Mouse (Mus musculus): Measurements from ENCODE around the gene Hsf2bp. TPM values are rescaled to one million over a fixed set of nuclear protein-coding genes. Genes with fewer than 3 reads are reported as not detected.
"Not testable (repeated sequence)": the region's sequence is repeated elsewhere in the genome, so short reads cannot be mapped to it uniquely, and the experiment has no call there.

Gene Hsf2bp
- not detected in 2 replicates for polyA plus RNA-seq (2012; ENCODE audit: insufficient read depth, low replicate concordance)

GRCm38 (mm10) chr17:32035609-32036508 lies at the start of gene Hsf2bp, which contains the start of gene Rrp1b:
Gene Hsf2bp, minus strand, starts transcription at chr17:32036349.
Gene Rrp1b, plus strand, starts transcription at chr17:32036100.
- H3K36me3 ChIP-seq (replicated peaks; ENCODE audit: low read length), result peaks cover 6% of the 10 kb centered on the region
- TF ChIP-seq FLI1 (IDR thresholded peaks at IDR 0.05; ENCODE audit: low read length) (no peak), GATA1 (IDR thresholded peaks at IDR 0.05; ENCODE audit: borderline replicate concordance, low read length) (no peak)

GRCm38 (mm10) chr17:32083351-32083750 lies 47.2 kb upstream of the Hsf2bp start:
- peaks cover 9% of the 10 kb centered on the region for H3K27me3 ChIP-seq (replicated peaks)
- H3K9me3 ChIP-seq, result no peaks in the 10 kb centered on the region
- H3K36me3 ChIP-seq (replicated peaks; ENCODE audit: low read length), result peaks cover 6% of the 10 kb centered on the region
- H3K4me1 ChIP-seq, result peaks cover 61% of the 10 kb centered on the region
- no peak for TF ChIP-seq GATA1 (IDR thresholded peaks at IDR 0.05; ENCODE audit: borderline replicate concordance, low read length)
- TF ChIP-seq FLI1 (IDR thresholded peaks at IDR 0.05; ENCODE audit: low read length), result no peak
- H3K4me3 ChIP-seq (replicated peaks), result no peak overlapping the region

More at GRCm38 (mm10) chr17:32035609-32036508, at the start of gene Hsf2bp, which contains the start of gene Rrp1b:
- Histone ChIP-seq H3K4me1 (peaks cover 53% of the 10 kb centered on the region), H3K9me3 (no peaks in the 10 kb centered on the region), H3K27me3 (replicated peaks) (peaks cover 5% of the 10 kb centered on the region), H3K4me3 (replicated peaks) (peak within 1 kb of the TSS; percentile 97)

- Histone ChIP-seq H3K27me3 (replicated peaks) (peaks cover 12% of the 10 kb centered on the region), H3K36me3 (replicated peaks; ENCODE audit: low read length) (no peaks in the 10 kb centered on the region), H3K4me1 (peaks cover 62% of the 10 kb centered on the region), H3K9me3 (peaks cover 4% of the 10 kb centered on the region), H3K4me3 (replicated peaks) (no peak overlapping the region)
- TF ChIP-seq GATA1 (IDR thresholded peaks at IDR 0.05; ENCODE audit: borderline replicate concordance, low read length) (no peak), FLI1 (IDR thresholded peaks at IDR 0.05; ENCODE audit: low read length) (no peak)
Observed at GRCm38 (mm10) chr17:32075164-32075563, 39.0 kb upstream of the Hsf2bp start.

GRCm38 (mm10) chr17:32074658-32075057 lies 38.5 kb upstream of the Hsf2bp start:
- peak overlapping the region; percentile 56 for H3K4me3 ChIP-seq (replicated peaks)
- peaks cover 9% of the 10 kb centered on the region for H3K9me3 ChIP-seq
- no peak for TF ChIP-seq FLI1 (IDR thresholded peaks at IDR 0.05; ENCODE audit: low read length)
- no peak for TF ChIP-seq GATA1 (IDR thresholded peaks at IDR 0.05; ENCODE audit: borderline replicate concordance, low read length)
- H3K4me1 ChIP-seq, result peaks cover 59% of the 10 kb centered on the region
- H3K36me3 ChIP-seq (replicated peaks; ENCODE audit: low read length), result peaks cover 3% of the 10 kb centered on the region
- H3K27me3 ChIP-seq (replicated peaks), result peaks cover 10% of the 10 kb centered on the region

- Histone ChIP-seq H3K36me3 (replicated peaks; ENCODE audit: low read length) (peaks cover 3% of the 10 kb centered on the region), H3K9me3 (peaks cover 16% of the 10 kb centered on the region), H3K4me3 (replicated peaks) (no peak overlapping the region), H3K4me1 (peaks cover 56% of the 10 kb centered on the region), H3K27me3 (replicated peaks) (peaks cover 8% of the 10 kb centered on the region)
- TF ChIP-seq FLI1 (IDR thresholded peaks at IDR 0.05; ENCODE audit: low read length) (no peak), GATA1 (IDR thresholded peaks at IDR 0.05; ENCODE audit: borderline replicate concordance, low read length) (no peak)
Observed at GRCm38 (mm10) chr17:32073359-32073758, 37.2 kb upstream of the Hsf2bp start.

- Histone ChIP-seq H3K36me3 (replicated peaks; ENCODE audit: low read length) (peaks cover 3% of the 10 kb centered on the region), H3K4me3 (replicated peaks) (no peak overlapping the region), H3K4me1 (peaks cover 33% of the 10 kb centered on the region), H3K9me3 (peaks cover 16% of the 10 kb centered on the region), H3K27me3 (replicated peaks) (peaks cover 3% of the 10 kb centered on the region)
- no peak for TF ChIP-seq GATA1 (IDR thresholded peaks at IDR 0.05; ENCODE audit: borderline replicate concordance, low read length)
- no peak for TF ChIP-seq FLI1 (IDR thresholded peaks at IDR 0.05; ENCODE audit: low read length)
Observed at GRCm38 (mm10) chr17:32068810-32069209, 32.7 kb upstream of the Hsf2bp start.

- Histone ChIP-seq H3K36me3 (replicated peaks; ENCODE audit: low read length) (peaks cover 3% of the 10 kb centered on the region), H3K4me3 (replicated peaks) (no peak overlapping the region), H3K9me3 (peaks cover 16% of the 10 kb centered on the region), H3K27me3 (replicated peaks) (peaks cover 3% of the 10 kb centered on the region), H3K4me1 (peaks cover 32% of the 10 kb centered on the region)
- TF ChIP-seq FLI1 (IDR thresholded peaks at IDR 0.05; ENCODE audit: low read length) (no peak), GATA1 (IDR thresholded peaks at IDR 0.05; ENCODE audit: borderline replicate concordance, low read length) (no peak)
Observed at GRCm38 (mm10) chr17:32068381-32068780, 32.2 kb upstream of the Hsf2bp start.

GRCm38 (mm10) chr17:32067541-32067940 lies 31.4 kb upstream of the Hsf2bp start:
- H3K4me1 ChIP-seq, result peaks cover 27% of the 10 kb centered on the region
- no peak for TF ChIP-seq GATA1 (IDR thresholded peaks at IDR 0.05; ENCODE audit: borderline replicate concordance, low read length)
- peaks cover 3% of the 10 kb centered on the region for H3K27me3 ChIP-seq (replicated peaks)
- H3K4me3 ChIP-seq (replicated peaks), result no peak overlapping the region
- H3K36me3 ChIP-seq (replicated peaks; ENCODE audit: low read length), result peaks cover 9% of the 10 kb centered on the region
- peaks cover 16% of the 10 kb centered on the region for H3K9me3 ChIP-seq

- H3K9me3 ChIP-seq; H3K27me3 ChIP-seq (replicated peaks); H3K4me3 ChIP-seq (replicated peaks): not testable (repeated sequence)
- H3K4me1 ChIP-seq, result peaks cover 22% of the 10 kb centered on the region
- peaks cover 33% of the 10 kb centered on the region for H3K36me3 ChIP-seq (replicated peaks; ENCODE audit: low read length)
Observed at GRCm38 (mm10) chr17:32064762-32065161, 28.6 kb upstream of the Hsf2bp start.

GRCm38 (mm10) chr17:32063654-32064053 lies 27.5 kb upstream of the Hsf2bp start:
- H3K4me1 ChIP-seq, result peaks cover 16% of the 10 kb centered on the region
- H3K36me3 ChIP-seq (replicated peaks; ENCODE audit: low read length), result peaks cover 44% of the 10 kb centered on the region
- H3K9me3 ChIP-seq, result no peaks in the 10 kb centered on the region
- TF ChIP-seq FLI1 (IDR thresholded peaks at IDR 0.05; ENCODE audit: low read length) (no peak), GATA1 (IDR thresholded peaks at IDR 0.05; ENCODE audit: borderline replicate concordance, low read length) (no peak)
- H3K4me3 ChIP-seq (replicated peaks), result no peak overlapping the region
- no peaks in the 10 kb centered on the region for H3K27me3 ChIP-seq (replicated peaks)

All from megakaryocyte, embryonic 14.5 days (primary cell).